8 mouse cellular contexts compared by ENCODE assay signal in the genomic region with DNA sequence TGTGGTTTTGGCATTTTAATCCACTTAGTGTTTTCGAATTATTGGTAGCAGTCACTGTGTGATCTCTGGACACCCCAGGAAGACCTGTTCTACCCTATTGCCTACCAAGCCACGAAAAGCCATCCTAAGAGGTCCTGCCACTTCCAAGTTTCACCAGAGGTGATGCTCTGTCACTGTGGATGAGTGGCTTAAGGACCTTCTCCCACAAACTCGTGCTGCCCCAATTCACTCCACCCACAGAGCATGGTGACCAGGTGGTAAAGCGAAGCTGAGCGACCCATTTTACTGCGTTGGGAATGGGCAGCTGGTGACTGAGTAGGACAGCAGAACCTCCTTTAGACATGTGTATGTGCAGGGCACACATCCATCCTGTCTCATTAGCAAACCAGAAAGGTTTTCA. TPM values are rescaled to one million over a fixed set of nuclear protein-coding genes. Genes with fewer than 3 reads are reported as not detected.
DNase-seq lines count a peak whose midpoint lies in the region; ATAC-seq lines count a peak whose summit lies in the region.

No protein-coding gene starts in this region.

- 60% methylated on average over 6 of the region's 6 CpGs for WGBS in limb, embryonic 13.5 days

- peaks cover 22% of the 10 kb centered on the region for H3K27me3 ChIP-seq in limb, embryonic 13.5 days

- H3K4me3 ChIP-seq in limb, embryonic 13.5 days, result no peak overlapping the region

- H3K9me3 ChIP-seq in limb, embryonic 13.5 days, result no peaks in the 10 kb centered on the region

- H3K27ac ChIP-seq in limb, embryonic 13.5 days, result no peak overlapping the region

- DNase-seq in frontal cortex, postnatal 14 days (ENCODE audit: low spot score in 2 of 2), result no peak
- DNase-seq in layer of hippocampus, postnatal 10 days (ENCODE audit: low spot score in 2 of 2), result peak; percentile 27 to 33
- no peak for DNase-seq in layer of hippocampus, adult 9-10 months (ENCODE audit: low spot score)
- DNase-seq in ZHBTc4 (ENCODE audit: low read depth, low spot score), result peak; percentile 50
- no peak for DNase-seq in thymus, postnatal 0 days (ENCODE audit: low spot score)
- DNase-seq in urinary bladder, adult 2 months (ENCODE audit: low spot score), result no peak

- H3K4me1 ChIP-seq in limb, embryonic 13.5 days, result peaks cover 33% of the 10 kb centered on the region

- 0 out of 2 replicates have a peak overlapping the region, but pooled peaks have one; percentile 31 for H3K9ac ChIP-seq in limb, embryonic 13.5 days

- ATAC-seq in frontal cortex, adult (ENCODE audit: low TSS enrichment), result peak; percentile 38
- ATAC-seq in limb, embryonic 13.5 days (ENCODE audit: low FRiP score, low read depth), result no peak

- no peak overlapping the region; the same call in 1 of the 2 replicates for H3K4me2 ChIP-seq in limb, embryonic 13.5 days (replicated peaks)

- H3K36me3 ChIP-seq in limb, embryonic 13.5 days, result peaks cover 36% of the 10 kb centered on the region

RNA-seq across cellular contexts. Expression of a gene that starts 27.7 kb away (rescaled TPM):
- 1 to 10 TPM; 2.1 to 3.0 TPM for total RNA-seq in layer of hippocampus, postnatal 10 days (2021)
- polyA plus RNA-seq in limb, embryonic 13.5 days (2015; fragmentation: Nextera tagmentation; extraction: Ambion mirVana), result 3.7 and 5.1 TPM in 2 replicates
- polyA plus RNA-seq in thymus, postnatal 0 days (2015; fragmentation: Nextera tagmentation; extraction: Ambion mirVana), result 1.7 and 1.8 TPM in 2 replicates
- 4.4 and 4.5 TPM in 2 replicates for polyA plus RNA-seq in urinary bladder, adult 2 months (2012; rRNA removed)

RNA-seq across cellular contexts. Expression of a gene that starts 49.2 kb away (rescaled TPM):
- total RNA-seq in layer of hippocampus, postnatal 10 days (2021), result 10 to 100 TPM; 41.5 to 44.4 TPM
- 79.1 and 83.6 TPM in 2 replicates for polyA plus RNA-seq in limb, embryonic 13.5 days (2015; fragmentation: Nextera tagmentation; extraction: Ambion mirVana)
- polyA plus RNA-seq in thymus, postnatal 0 days (2015; fragmentation: Nextera tagmentation; extraction: Ambion mirVana), result 67.0 and 72.5 TPM in 2 replicates
- 16.8 and 23.6 TPM in 2 replicates for polyA plus RNA-seq in urinary bladder, adult 2 months (2012; rRNA removed)

Comparison
In these comparisons a context has a peak if more than half of its experiments do, and no peak if none do; other contexts are left out.
1. DNase-seq: peak in layer of hippocampus, postnatal 10 days (2 of 2) and ZHBTc4 (single experiment); none in frontal cortex, postnatal 14 days (0 of 2), layer of hippocampus, adult 9-10 months (single experiment), thymus, postnatal 0 days (single experiment) and urinary bladder, adult 2 months (single experiment).